In genomic region chr10:83359451-83359850, GRCm38 (mm10) we compare ENCODE assay signal across 8 mouse cellular contexts. TPM values are rescaled to one million over a fixed set of nuclear protein-coding genes. Genes with fewer than 3 reads are reported as not detected.
DNase-seq lines count a peak whose midpoint lies in the region; ATAC-seq and TF ChIP-seq lines count a peak whose summit lies in the region.

No protein-coding gene starts in this region.

- no peaks in the 10 kb centered on the region for H3K27me3 ChIP-seq in lung, embryonic 14.5 days (ENCODE audit: insufficient read depth, low read length)
- H3K27me3 ChIP-seq in forebrain, embryonic 13.5 days, result no peaks in the 10 kb centered on the region
- H3K27me3 ChIP-seq in limb, embryonic 12.5 days, result no peaks in the 10 kb centered on the region
- no peaks in the 10 kb centered on the region for H3K27me3 ChIP-seq in stomach, embryonic 14.5 days (ENCODE audit: control insufficient read depth, insufficient read depth, low read length)

- H3K9me3 ChIP-seq in lung, embryonic 14.5 days (ENCODE audit: low read depth, low read length), result no peaks in the 10 kb centered on the region
- no peaks in the 10 kb centered on the region for H3K9me3 ChIP-seq in forebrain, embryonic 13.5 days (replicated peaks)
- H3K9me3 ChIP-seq in limb, embryonic 12.5 days, result no peaks in the 10 kb centered on the region
- H3K9me3 ChIP-seq in stomach, embryonic 14.5 days (ENCODE audit: control insufficient read depth, low read depth, low read length), result no peaks in the 10 kb centered on the region

- peak overlapping the region; percentile 75; the same call in 1 of the 2 replicates for H3K27ac ChIP-seq in lung, embryonic 14.5 days (ENCODE audit: low read depth)
- peak overlapping the region; percentile 70; the same call in 1 of the 2 replicates for H3K27ac ChIP-seq in forebrain, embryonic 13.5 days
- 0 out of 2 replicates have a peak overlapping the region, but pooled peaks have one; percentile 24 for H3K27ac ChIP-seq in limb, embryonic 12.5 days
- peak overlapping the region; percentile 34; the same call in 1 of the 2 replicates for H3K27ac ChIP-seq in stomach, embryonic 14.5 days (ENCODE audit: low read length)

- DNase-seq in lung, embryonic 14.5 days, result no peak
- DNase-seq in lung, adult 18-20 months, result no peak
- DNase-seq in thymus, postnatal 10 days (ENCODE audit: low spot score in 2 of 2), result no peak
- DNase-seq in layer of hippocampus, adult 8-10 months (ENCODE audit: low spot score in 2 of 2), result no peak

- H3K4me3 ChIP-seq in lung, embryonic 14.5 days (ENCODE audit: low read depth, low read length), result peak overlapping the region; percentile 92
- peak overlapping the region; percentile 92 for H3K4me3 ChIP-seq in forebrain, embryonic 13.5 days
- H3K4me3 ChIP-seq in limb, embryonic 12.5 days (replicated peaks), result peak overlapping the region; percentile 95
- H3K4me3 ChIP-seq in stomach, embryonic 14.5 days (ENCODE audit: low read depth, low read length), result peak overlapping the region; percentile 80

- peaks cover 23% of the 10 kb centered on the region for H3K36me3 ChIP-seq in lung, embryonic 14.5 days (ENCODE audit: insufficient read depth)
- peaks cover 22% of the 10 kb centered on the region for H3K36me3 ChIP-seq in forebrain, embryonic 13.5 days (ENCODE audit: poor library complexity, severe bottlenecking)
- peaks cover 20% of the 10 kb centered on the region for H3K36me3 ChIP-seq in limb, embryonic 12.5 days
- H3K36me3 ChIP-seq in stomach, embryonic 14.5 days (ENCODE audit: control insufficient read depth, insufficient read depth, low read length), result peaks cover 10% of the 10 kb centered on the region

- no peak for ATAC-seq in lung, embryonic 14.5 days (ENCODE audit: insufficient read depth)
- no peak; the same call in 1 of the 2 replicates for ATAC-seq in forebrain, embryonic 13.5 days
- ATAC-seq in limb, embryonic 12.5 days (ENCODE audit: insufficient number of reproducible peaks, insufficient read depth, low FRiP score, low TSS enrichment, low read depth), result no peak
- no peak for ATAC-seq in stomach, embryonic 14.5 days (ENCODE audit: insufficient number of reproducible peaks, insufficient read depth, low FRiP score, low read depth)
- ATAC-seq in erythroid progenitor cell, adult 5-6 weeks (replicated peaks; ENCODE audit: low FRiP score, poor library complexity, severe bottlenecking), result no peak

- peak overlapping the region; percentile 26; the same call in 1 of the 2 replicates for H3K9ac ChIP-seq in lung, embryonic 14.5 days
- peak overlapping the region; percentile 43 for H3K9ac ChIP-seq in forebrain, embryonic 13.5 days
- H3K9ac ChIP-seq in limb, embryonic 12.5 days (replicated peaks), result no peak overlapping the region
- no peak overlapping the region for H3K9ac ChIP-seq in stomach, embryonic 14.5 days (replicated peaks; ENCODE audit: low read depth, low read length)

- TF ChIP-seq CTCF in lung, embryonic 14.5 days (IDR thresholded peaks at IDR 0.05; ENCODE audit: low read depth), result no peak

- WGBS in lung, embryonic 14.5 days, result 86% methylated on average over 4 of the region's 4 CpGs
- 87% methylated on average over 4 of the region's 4 CpGs for WGBS in forebrain, embryonic 13.5 days
- 75% methylated on average over 4 of the region's 4 CpGs for WGBS in limb, embryonic 12.5 days
- WGBS in stomach, embryonic 14.5 days, result 85% methylated on average over 4 of the region's 4 CpGs

- peaks cover 8% of the 10 kb centered on the region; the same call in 1 of the 2 replicates for H3K4me1 ChIP-seq in lung, embryonic 14.5 days (ENCODE audit: insufficient read depth)
- peaks cover 18% of the 10 kb centered on the region for H3K4me1 ChIP-seq in forebrain, embryonic 13.5 days
- peaks cover 9% of the 10 kb centered on the region for H3K4me1 ChIP-seq in limb, embryonic 12.5 days (replicated peaks)
- peaks cover 14% of the 10 kb centered on the region for H3K4me1 ChIP-seq in stomach, embryonic 14.5 days (ENCODE audit: control insufficient read depth, insufficient read depth, low read length)

- H3K4me2 ChIP-seq in lung, embryonic 14.5 days, result peak overlapping the region; percentile 68
- peak overlapping the region; percentile 84 for H3K4me2 ChIP-seq in forebrain, embryonic 13.5 days
- H3K4me2 ChIP-seq in limb, embryonic 12.5 days, result peak overlapping the region; percentile 69
- peak overlapping the region; percentile 34 for H3K4me2 ChIP-seq in stomach, embryonic 14.5 days (replicated peaks; ENCODE audit: low read depth, low read length)

RNA-seq across cellular contexts. Expression of gene D10Wsu102e, which starts 0.6 kb away (rescaled TPM):
- 0.78 and 0.84 TPM in 2 replicates for polyA plus RNA-seq in lung, embryonic 14.5 days (2014; fragmentation: Nextera tagmentation; extraction: Ambion mirVana)
- 1.1 and 1.2 TPM in 2 replicates for polyA plus RNA-seq in forebrain, embryonic 13.5 days (2015; fragmentation: Nextera tagmentation; extraction: Ambion mirVana)
- 0.87 and 0.92 TPM in 2 replicates for polyA plus RNA-seq in limb, embryonic 12.5 days (2016; fragmentation: Nextera tagmentation; extraction: Ambion mirVana)
- polyA plus RNA-seq in stomach, embryonic 14.5 days (2014; fragmentation: Nextera tagmentation; extraction: Ambion mirVana), result 0.74 and 0.77 TPM in 2 replicates
- total RNA-seq in layer of hippocampus, adult 8-10 months (2022), result 1 to 10 TPM; 2.9 to 3.5 (median 3.3) TPM
- total RNA-seq in erythroid progenitor cell, adult 5-6 weeks (2015; ENCODE audit: low replicate concordance), result under 0.01 TPM in 2 replicates
- 0.13 and 0.15 TPM in 2 replicates for total RNA-seq in erythroid progenitor cell, adult 5-6 weeks (2017; ENCODE audit: low replicate concordance)

RNA-seq across cellular contexts. Expression of gene Slc41a2, which starts 21.8 kb away (rescaled TPM):
- polyA plus RNA-seq in lung, embryonic 14.5 days (2014; fragmentation: Nextera tagmentation; extraction: Ambion mirVana), result 0.46 and 0.58 TPM in 2 replicates
- 0.92 and 2.3 TPM in 2 replicates for polyA plus RNA-seq in forebrain, embryonic 13.5 days (2015; fragmentation: Nextera tagmentation; extraction: Ambion mirVana)
- polyA plus RNA-seq in limb, embryonic 12.5 days (2016; fragmentation: Nextera tagmentation; extraction: Ambion mirVana), result 0.44 and 1.3 TPM in 2 replicates
- polyA plus RNA-seq in stomach, embryonic 14.5 days (2014; fragmentation: Nextera tagmentation; extraction: Ambion mirVana), result 0.76 and 1.2 TPM in 2 replicates
- total RNA-seq in layer of hippocampus, adult 8-10 months (2022), result 10 to 100 TPM; 22.7 to 29.9 (median 24.5) TPM
- total RNA-seq in erythroid progenitor cell, adult 5-6 weeks (2015; ENCODE audit: low replicate concordance), result not detected in 2 replicates
- not detected in 2 replicates for total RNA-seq in erythroid progenitor cell, adult 5-6 weeks (2017; ENCODE audit: low replicate concordance)

Comparison
In these comparisons a context has a peak if more than half of its experiments do, and no peak if none do; other contexts are left out.
1. H3K27ac ChIP-seq: peak in every context shown above with its lines; median percentile 75 in lung, embryonic 14.5 days; 70 in forebrain, embryonic 13.5 days; 34 in stomach, embryonic 14.5 days; 24 in limb, embryonic 12.5 days.
2. H3K4me2 ChIP-seq: peak in every context shown above with its lines; median percentile 84 in forebrain, embryonic 13.5 days; 69 in limb, embryonic 12.5 days; 68 in lung, embryonic 14.5 days; 34 in stomach, embryonic 14.5 days.
3. H3K9ac ChIP-seq: peak in lung, embryonic 14.5 days (single experiment) and forebrain, embryonic 13.5 days (single experiment); none in limb, embryonic 12.5 days (single experiment) and stomach, embryonic 14.5 days (single experiment).
4. Peak in every context shown above with its lines, with median percentiles within 50 percentile points of each other: H3K4me3 ChIP-seq.